Mouse (Mus musculus) ovary, adult 18-20 months (tissue): ENCODE data around the gene Bfar.
"Not testable (repeated sequence)": the region's sequence is repeated elsewhere in the genome, so short reads cannot be mapped to it uniquely, and the experiment has no call there.

Experiments used
- DNase-seq: peaks from one replicate; pipeline ENCODE4 v3.0.0; 2022; ENCODE audit warnings: low spot score, mixed read lengths

Bfar gene

GRCm38 (mm10) chr16:13671685-13672385, at the start of gene Bfar, which contains the start of gene 3110001I22Rik:
Gene Bfar (plus strand): TSS chr16:13671858.
Gene 3110001I22Rik (plus strand): TSS chr16:13671929.
- DNase-seq: peak; percentile 90

- DNase-seq: no peak
Measured at GRCm38 (mm10) chr16:13628345-13628744, 43.3 kb upstream of the Bfar start.

- not testable (repeated sequence) for DNase-seq
Measured at GRCm38 (mm10) chr16:13638198-13638597, 33.5 kb upstream of the Bfar start.

- no peak for DNase-seq
Measured at GRCm38 (mm10) chr16:13639508-13639907, 32.1 kb upstream of the Bfar start.

GRCm38 (mm10) chr16:13640064-13640463, 31.6 kb upstream of the Bfar start:
- DNase-seq: no peak

GRCm38 (mm10) chr16:13644474-13644873, 27.2 kb upstream of the Bfar start:
- no peak for DNase-seq

GRCm38 (mm10) chr16:13645930-13646329, 25.7 kb upstream of the Bfar start:
- no peak for DNase-seq

- DNase-seq: no peak
Measured at GRCm38 (mm10) chr16:13658886-13659285, 12.8 kb upstream of the Bfar start.

GRCm38 (mm10) chr16:13660736-13661135, 10.9 kb upstream of the Bfar start:
- DNase-seq: peak; percentile 57

GRCm38 (mm10) chr16:13667878-13668343, 3.7 kb upstream of the Bfar start, which contains the start of gene Parn:
Gene Parn (minus strand): TSS chr16:13668170.
- peak; percentile 87 for DNase-seq

- DNase-seq: no peak
Measured at GRCm38 (mm10) chr16:13668402-13669108, 3.1 kb upstream of the Bfar start.

GRCm38 (mm10) chr16:13669282-13669681, 2.4 kb upstream of the Bfar start:
- no peak for DNase-seq

GRCm38 (mm10) chr16:13670896-13671295, 762 bp upstream of the Bfar start:
- DNase-seq: not testable (repeated sequence)

GRCm38 (mm10) chr16:13672386-13672898, 784 bp downstream of the Bfar start:
- DNase-seq: peak; percentile 30

- DNase-seq: no peak
Measured at GRCm38 (mm10) chr16:13673114-13673513, 1.5 kb downstream of the Bfar start.

- no peak for DNase-seq
Measured at GRCm38 (mm10) chr16:13674511-13674910, 2.9 kb downstream of the Bfar start.

GRCm38 (mm10) chr16:13678601-13679319, 7.1 kb downstream of the Bfar start:
- DNase-seq: no peak

GRCm38 (mm10) chr16:13698998-13699397, 27.3 kb downstream of the Bfar start:
- DNase-seq: no peak

GRCm38 (mm10) chr16:13702184-13702583, 30.5 kb downstream of the Bfar start:
- DNase-seq: no peak

- DNase-seq: no peak
Measured at GRCm38 (mm10) chr16:13704676-13705075, 33.0 kb downstream of the Bfar start.

- DNase-seq: no peak
Measured at GRCm38 (mm10) chr16:13714910-13715309, 43.3 kb downstream of the Bfar start.

GRCm38 (mm10) chr16:13716821-13717553, 45.3 kb downstream of the Bfar start:
- DNase-seq: no peak
